Mouse (Mus musculus) bone marrow macrophage, adult 2 months (primary cell): Measurements from ENCODE around the gene Nr2e3. TPM values are rescaled to one million over a fixed set of nuclear protein-coding genes. Genes with fewer than 3 reads are reported as not detected.

Source experiments
- H3K27ac ChIP-seq: 2 replicates; pipeline ENCODE4 v1.5.1; 2012; ENCODE audit warnings: low read depth, low read length; ENCODE audit not compliant: insufficient read depth
- H3K4me1 ChIP-seq: 2 replicates; pipeline ENCODE4 v1.6.1; 2012; ENCODE audit warnings: low read length; ENCODE audit not compliant: control insufficient read depth, insufficient read depth
- H3K4me3 ChIP-seq: 2 replicates; pipeline ENCODE4 v1.5.1; 2012; ENCODE audit warnings: mild to moderate bottlenecking, low read length, moderate library complexity; ENCODE audit not compliant: insufficient read depth
- CTCF ChIP-seq: IDR thresholded peaks from 2 replicates; pipeline ENCODE4 v1.5.1; 2012; ENCODE audit warnings: low read depth, mild to moderate bottlenecking, low read length, moderate library complexity
- POLR2A ChIP-seq: IDR thresholded peaks from 2 replicates; pipeline ENCODE4 v1.6.1; 2012; ENCODE audit warnings: mild to moderate bottlenecking, low read depth, low read length, borderline replicate concordance
- polyA plus RNA-seq: library from polyadenylated mRNA; stranded (reverse); fragments of >200 nt; gene quantifications from 2 replicates; pipeline ENCODE4 v1.2.4, GENCODE M21; 2012; ENCODE audit not compliant: missing spikeins, insufficient read depth, insufficient read length

The Nr2e3 gene
- polyA plus RNA-seq, 1 experiment = not detected

- Histone ChIP-seq H3K4me3 (no peak overlapping the region), H3K27ac (no peak overlapping the region), H3K4me1 (no peaks in the 10 kb centered on the region)
- TF ChIP-seq POLR2A (no peak), CTCF (no peak)
Observed at GRCm38 (mm10) chr9:59951943-59952342, 8.5 kb downstream of the Nr2e3 start.

DNA sequence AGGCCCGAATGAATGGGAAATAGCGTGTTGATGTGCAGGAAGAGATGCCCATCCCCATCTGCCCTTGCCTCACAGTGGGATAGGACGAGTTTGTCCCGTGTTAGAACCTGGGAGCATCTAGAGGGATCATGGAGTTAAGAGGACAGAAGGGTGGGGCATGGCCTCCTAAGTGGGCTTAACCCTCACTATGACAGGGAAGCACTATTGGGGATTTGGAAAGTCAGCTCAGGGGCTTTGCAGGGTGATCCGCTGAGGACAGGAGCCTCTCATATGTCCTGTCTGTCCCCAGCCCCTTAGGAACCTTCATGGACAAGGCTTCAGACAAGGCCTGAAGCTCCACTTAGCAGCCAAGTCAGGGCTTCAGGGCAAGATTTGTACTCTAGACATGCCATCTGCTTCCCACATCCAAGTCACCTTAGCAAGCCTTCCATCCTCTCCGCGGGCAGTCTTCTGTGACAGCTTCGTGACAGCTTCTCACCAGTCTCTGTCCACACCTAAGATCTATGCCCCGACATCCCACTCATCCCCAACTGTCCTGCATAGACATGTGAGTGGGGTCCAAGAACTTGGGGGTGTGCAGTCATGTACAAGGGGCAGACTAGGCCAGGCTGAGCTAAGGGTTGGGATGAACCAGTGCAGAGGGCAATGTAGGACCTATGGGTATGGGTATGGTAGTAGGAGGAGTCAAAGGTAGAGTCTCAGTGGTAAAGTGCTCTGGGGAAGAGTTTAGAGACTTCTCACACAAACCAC, 9.3 kb downstream of the Nr2e3 start:
- no peak for TF ChIP-seq POLR2A
- no peak for TF ChIP-seq CTCF
- no peak overlapping the region for H3K27ac ChIP-seq

GRCm38 (mm10) chr9:59949981-59950380, 10.5 kb downstream of the Nr2e3 start:
- no peaks in the 10 kb centered on the region for H3K4me1 ChIP-seq
- TF ChIP-seq POLR2A (no peak), CTCF (no peak)
- no peak overlapping the region for H3K4me3 ChIP-seq
- no peak overlapping the region for H3K27ac ChIP-seq

More for the DNA sequence above, 9.3 kb downstream of the Nr2e3 start:
- no peaks in the 10 kb centered on the region for H3K4me1 ChIP-seq
- H3K4me3 ChIP-seq = no peak overlapping the region

- Histone ChIP-seq H3K4me1 (no peaks in the 10 kb centered on the region), H3K4me3 (no peak overlapping the region), H3K27ac (no peak overlapping the region)
- TF ChIP-seq POLR2A = no peak
- no peak for TF ChIP-seq CTCF
Observed at GRCm38 (mm10) chr9:59949511-59949910, 10.9 kb downstream of the Nr2e3 start.

DNA sequence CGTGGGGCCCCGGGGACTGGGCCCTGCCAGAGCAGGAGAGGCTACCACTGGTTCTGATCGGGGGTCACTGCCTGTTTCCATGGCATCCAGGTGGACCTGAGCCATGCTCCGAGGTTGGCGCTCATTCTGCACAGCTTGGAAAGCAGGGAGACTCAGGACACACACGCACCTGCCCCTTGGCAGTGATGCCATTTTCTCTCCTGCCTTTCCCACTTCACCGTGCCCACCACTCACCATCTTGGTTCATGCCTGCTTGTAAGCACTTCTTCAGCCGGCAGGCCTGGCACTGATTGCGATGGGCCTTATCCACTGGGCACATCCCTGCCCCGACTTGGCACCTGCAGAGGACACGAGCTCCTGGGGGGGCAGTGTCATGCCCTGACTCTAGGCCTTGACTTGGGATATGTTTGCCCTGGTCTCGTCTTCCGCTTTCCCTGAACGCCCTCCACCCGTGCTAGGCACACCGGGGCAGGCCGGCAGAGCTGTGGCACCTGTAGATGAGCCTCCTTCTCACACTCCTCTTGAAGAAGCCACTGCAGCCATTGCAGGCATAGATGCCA, 11.7 kb downstream of the Nr2e3 start:
- Histone ChIP-seq H3K4me3 (no peak overlapping the region), H3K27ac (no peak overlapping the region), H3K4me1 (no peaks in the 10 kb centered on the region)
- TF ChIP-seq POLR2A (no peak), CTCF (no peak)

- Histone ChIP-seq H3K4me1 (no peaks in the 10 kb centered on the region), H3K27ac (no peak overlapping the region), H3K4me3 (no peak overlapping the region)
- TF ChIP-seq POLR2A = no peak
- TF ChIP-seq CTCF = no peak
Observed at GRCm38 (mm10) chr9:59948226-59948625, 12.2 kb downstream of the Nr2e3 start.

DNA sequence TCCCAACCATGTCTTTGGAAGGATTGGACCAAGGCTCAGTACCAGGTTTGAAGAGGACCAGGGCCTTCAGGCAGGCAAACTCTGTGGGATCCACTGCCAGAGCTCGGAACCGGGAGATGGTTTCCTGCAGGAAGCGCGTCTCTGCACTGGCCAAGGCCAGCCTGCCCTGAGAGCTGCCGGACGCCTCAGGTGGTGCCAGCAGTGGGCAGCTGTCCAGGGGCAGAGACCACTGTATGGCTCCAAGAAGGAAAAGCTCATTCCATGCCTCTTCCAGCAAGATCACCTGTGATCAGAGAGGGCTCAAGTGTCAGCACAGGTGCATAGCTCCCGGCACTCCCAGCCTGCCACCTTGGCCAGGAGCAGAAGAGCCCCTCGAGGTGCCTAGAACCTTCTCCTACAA, 13.2 kb downstream of the Nr2e3 start:
- no peak overlapping the region for H3K4me3 ChIP-seq
- TF ChIP-seq POLR2A (no peak), CTCF (no peak)
- no peak overlapping the region for H3K27ac ChIP-seq
- no peaks in the 10 kb centered on the region for H3K4me1 ChIP-seq

DNA sequence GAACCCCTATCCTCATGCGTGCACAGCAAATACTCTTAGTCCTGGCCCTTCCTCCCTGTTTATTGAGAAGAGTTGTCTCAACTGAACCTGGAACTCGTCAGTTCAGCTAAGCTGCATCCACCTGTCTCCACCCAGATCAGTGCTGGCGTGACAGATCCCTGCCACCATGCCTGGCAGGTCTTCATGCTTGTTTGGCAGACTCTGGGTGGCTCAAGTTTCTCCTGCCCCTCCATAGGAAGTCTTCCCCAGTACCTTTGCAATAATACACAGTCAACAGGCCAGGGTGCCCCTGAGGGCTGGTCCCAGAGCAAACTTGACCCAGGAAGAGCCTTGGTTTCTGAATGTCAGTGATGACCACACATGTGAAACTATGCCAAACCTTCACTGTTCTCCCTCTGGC, 15.2 kb downstream of the Nr2e3 start:
- H3K4me3 ChIP-seq = no peak overlapping the region
- no peak overlapping the region for H3K27ac ChIP-seq
- TF ChIP-seq CTCF (no peak), POLR2A (no peak)
- H3K4me1 ChIP-seq = no peaks in the 10 kb centered on the region

DNA sequence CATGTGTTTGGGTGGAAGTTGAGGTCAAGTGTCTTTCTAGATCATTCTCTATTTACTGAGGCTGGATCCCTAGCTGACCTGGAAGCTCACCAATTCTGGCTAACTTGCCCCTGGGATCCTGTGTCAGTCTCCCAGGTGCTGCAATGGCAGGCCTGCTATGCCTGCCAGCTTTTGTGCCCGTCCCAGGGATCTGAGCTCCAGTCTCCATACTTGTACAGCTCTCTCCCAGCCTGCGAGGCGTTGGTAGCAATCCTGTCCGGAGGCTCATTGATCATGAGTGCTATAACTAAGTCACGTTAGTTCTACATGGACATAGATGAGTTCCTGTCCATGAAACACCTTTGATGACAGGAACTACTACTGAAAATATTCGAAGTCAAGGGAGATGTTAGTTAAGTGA, 16.6 kb downstream of the Nr2e3 start:
- TF ChIP-seq CTCF = no peak
- no peak for TF ChIP-seq POLR2A
- Histone ChIP-seq H3K4me3 (no peak overlapping the region), H3K27ac (no peak overlapping the region), H3K4me1 (no peaks in the 10 kb centered on the region)

DNA sequence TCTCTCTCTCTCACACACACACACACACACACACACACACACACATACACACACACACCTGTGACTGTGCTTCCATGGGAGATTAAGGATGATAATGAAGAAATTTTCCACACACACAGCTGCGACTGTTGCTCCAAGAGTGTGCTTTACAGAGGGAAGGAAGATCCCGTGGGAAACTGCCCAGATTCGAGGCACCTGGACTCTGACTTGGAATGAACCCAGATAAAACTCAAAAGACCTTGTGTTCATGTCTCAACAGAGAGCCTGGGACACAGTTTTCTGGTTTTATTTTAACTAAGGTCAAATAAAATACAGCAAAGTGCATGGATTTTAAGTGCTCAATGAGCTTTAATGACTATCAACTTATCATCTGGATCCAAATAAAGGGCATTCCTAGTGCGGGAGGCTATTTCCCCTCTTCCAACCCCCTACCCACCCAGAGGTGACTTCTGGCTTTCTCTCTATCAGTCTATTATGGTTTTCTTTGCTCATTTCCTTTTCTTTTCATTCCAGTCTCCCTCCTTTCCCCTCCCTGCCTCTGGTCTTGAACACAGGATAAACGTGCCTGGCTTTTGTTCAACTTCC, 17.9 kb downstream of the Nr2e3 start:
- no peak overlapping the region for H3K4me3 ChIP-seq
- no peak for TF ChIP-seq POLR2A
- no peak for TF ChIP-seq CTCF
- no peaks in the 10 kb centered on the region for H3K4me1 ChIP-seq
- H3K27ac ChIP-seq = no peak overlapping the region
